Mouse (Mus musculus) megakaryocyte progenitor cell, adult 5-6 weeks (primary cell): ENCODE data around the gene Ccdc174. TPM values are rescaled to one million over a fixed set of nuclear protein-coding genes. Genes with fewer than 3 reads are reported as not detected.

Experiments used
- ATAC-seq: replicated peaks from 2 replicates; pipeline ENCODE4 v1.8.0; 2016; ENCODE audit warnings: mild to moderate bottlenecking, moderate TSS enrichment, inconsistent platforms; ENCODE audit not compliant: poor library complexity
- total RNA-seq, 2 experiments: library from RNA; stranded (forward) in 1 of 2; stranded (reverse) in 1 of 2; fragments of 157-497, 149-512 nt in 1 of 2; fragments of 200-1000 nt in 1 of 2; gene quantifications; 2 replicates each; pipeline versions ENCODE4 v1.2.3 to v1.2.4; 2015 to 2017

Ccdc174 gene
- total RNA-seq, 2 experiments from 2014 or later, result 36.3 to 38.0 TPM

DNA sequence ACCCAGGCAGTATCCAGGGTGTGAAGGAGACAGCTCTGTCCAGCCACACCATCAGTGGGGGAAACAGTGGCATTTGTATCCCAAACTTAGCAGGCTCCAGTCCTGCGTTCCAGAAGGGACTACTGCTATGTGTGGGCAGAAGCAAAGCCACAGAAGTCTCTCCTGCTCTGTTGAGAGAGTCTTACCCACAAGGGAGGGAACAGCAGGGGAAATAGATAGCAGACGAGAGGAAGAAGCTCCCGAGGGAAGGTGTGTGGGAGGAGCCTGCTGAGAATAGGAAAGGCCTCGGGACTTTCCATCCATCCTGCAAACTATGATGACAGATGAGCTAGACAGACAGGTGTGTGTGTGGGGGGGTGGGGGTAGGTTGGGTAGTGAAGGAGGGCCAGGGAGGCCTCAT, 39.4 kb downstream of the Ccdc174 start:
- no peak for ATAC-seq

GRCm38 (mm10) chr6:91917716-91918115, 39.9 kb downstream of the Ccdc174 start:
- ATAC-seq, result no peak

DNA sequence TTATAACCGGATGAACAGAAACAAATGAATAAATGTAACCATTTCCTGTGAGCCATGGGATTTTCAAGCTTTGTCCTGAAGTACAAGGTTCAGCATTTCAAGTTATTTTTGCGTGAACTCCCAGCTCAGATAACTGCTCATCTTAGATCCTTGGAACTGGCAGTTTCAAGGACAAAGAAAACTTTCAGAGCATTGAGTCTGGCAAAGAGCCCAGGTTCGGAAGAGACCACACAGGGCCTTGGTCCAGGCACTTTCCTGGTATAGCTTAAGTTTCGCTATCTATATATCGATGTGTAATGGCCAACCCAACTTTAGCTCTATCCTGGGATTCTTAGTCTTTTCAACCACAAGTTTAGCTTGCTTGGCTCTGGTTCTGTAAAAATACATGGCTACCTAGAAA, 53.4 kb downstream of the Ccdc174 start:
- no peak for ATAC-seq

DNA sequence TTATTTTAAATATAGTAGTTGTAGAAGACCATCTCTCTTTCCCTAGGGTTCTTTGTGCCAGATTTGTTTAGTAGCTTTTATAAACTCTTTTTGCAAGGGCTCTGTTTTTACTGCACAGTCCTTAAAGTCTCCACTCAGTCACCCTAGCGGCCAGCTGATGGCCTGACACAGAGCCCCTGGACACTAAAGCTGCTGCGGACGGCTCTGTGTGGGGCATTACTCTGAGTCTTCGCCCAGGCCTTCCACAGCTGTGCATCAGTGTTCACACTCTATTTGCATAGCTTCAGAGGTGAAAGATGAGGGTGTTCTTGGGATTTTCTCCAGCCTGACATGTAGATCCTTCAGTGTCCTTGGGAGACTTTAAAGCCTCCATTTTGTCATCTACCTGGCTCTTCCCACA, 60.6 kb downstream of the Ccdc174 start:
- no peak for ATAC-seq

- ATAC-seq, result no peak
Measured at GRCm38 (mm10) chr6:91948426-91948825, 70.6 kb downstream of the Ccdc174 start.

Other genes starting within 250 kb of the Ccdc174 start
- 30.6 and 34.6 TPM in 2 replicates for gene Slc6a6, start 194.0 kb upstream of the Ccdc174 start, total RNA-seq (2015)
- gene Slc6a6, start 194.0 kb upstream of the Ccdc174 start, total RNA-seq (2017), result 20.7 and 26.7 TPM in 2 replicates
- not detected in 2 replicates for gene Grip2, start 50.8 kb upstream of the Ccdc174 start, total RNA-seq (2015)
- gene Grip2, start 50.8 kb upstream of the Ccdc174 start, total RNA-seq (2017), result not detected in 2 replicates
- gene 4930590J08Rik, start 24.8 kb downstream of the Ccdc174 start, total RNA-seq (2015), result 0.69 and 0.78 TPM in 2 replicates
- gene 4930590J08Rik, start 24.8 kb downstream of the Ccdc174 start, total RNA-seq (2017), result 0.37 TPM in 1 of 2 replicates, not detected in the other
- gene Fgd5, start 100.8 kb downstream of the Ccdc174 start, total RNA-seq (2015), result 0.24 and 0.32 TPM in 2 replicates
- gene Fgd5, start 100.8 kb downstream of the Ccdc174 start, total RNA-seq (2017), result 0.41 TPM in 1 of 2 replicates, not detected in the other
- gene Nr2c2, start 213.3 kb downstream of the Ccdc174 start, total RNA-seq (2015), result 40.3 and 47.7 TPM in 2 replicates
- gene Nr2c2, start 213.3 kb downstream of the Ccdc174 start, total RNA-seq (2017), result 40.0 and 48.5 TPM in 2 replicates